Mouse (Mus musculus): ENCODE data around the gene Fyn. TPM values are rescaled to one million over a fixed set of nuclear protein-coding genes. Genes with fewer than 3 reads are reported as not detected.

Fyn gene
- total and polyA plus RNA-seq, 3 experiments = 14.9 to 42.4 (median 19.9) TPM

GRCm38 (mm10) chr10:39597792-39598183 lies 229.1 kb downstream of the Fyn start:
- Histone ChIP-seq H3K4me2 (ENCODE audit: insufficient read depth, low read depth, poor library complexity, severe bottlenecking) (no peak overlapping the region), H3K79me2 (replicated peaks; ENCODE audit: control insufficient read depth, extremely low read depth, insufficient read depth, poor library complexity, severe bottlenecking) (no peaks in the 10 kb centered on the region), H3K36me3 (replicated peaks in 1 of 2; ENCODE audit: control insufficient read depth in 1 of 2, insufficient read depth in 1 of 2, low read length in 1 of 2) (no peaks in the 10 kb centered on the region), H3K27me3 (replicated peaks) (no peaks in the 10 kb centered on the region), H3K9me3 (replicated peaks; ENCODE audit: low read length) (peaks cover 15% of the 10 kb centered on the region), H3K9ac (ENCODE audit: insufficient read depth, low read depth) (no peak overlapping the region), H3K4me3 (replicated peaks in 1 of 3; ENCODE audit: low read depth in 2 of 3, low read length in 2 of 3, poor library complexity in 1 of 3) (no peak overlapping the region), H3K4me1 (ENCODE audit: control insufficient read depth in 1 of 2, insufficient read depth in 2 of 2) (peaks cover 0 to 18% of the 10 kb centered on the region in 2 experiments; a peak in 2 of 4 replicates), H3K27ac (ENCODE audit: insufficient read depth, low read depth) (no peak overlapping the region)
- dilution Hi-C loops (cut with MboI; ENCODE audit: extremely low pct_ligation_motif_present, extremely low pct_unique_long_range_greater_than_20kb, low sequenced_read_pairs) (no loop called here), in situ Hi-C loops (cut with MboI; ENCODE audit: low pct_ligation_motif_present, low pct_unique_long_range_greater_than_20kb, low sequenced_read_pairs) (no loop called here)
- no peak for DNase-seq (ENCODE audit: extremely low read depth)
- TF ChIP-seq GABPA (IDR thresholded peaks at IDR 0.05; ENCODE audit: insufficient replicate concordance, low read depth, low read length) (no peak), SIN3A (IDR thresholded peaks at IDR 0.05; ENCODE audit: low read length) (no peak), ZNF384 (IDR thresholded peaks at IDR 0.05; ENCODE audit: low read depth, low read length) (no peak), CHD2 (IDR thresholded peaks at IDR 0.05; ENCODE audit: low read length) (no peak), USF1 (IDR thresholded peaks at IDR 0.05; ENCODE audit: low read depth, low read length) (no peak), MAFK (IDR thresholded peaks at IDR 0.05; ENCODE audit: insufficient replicate concordance, low read length) (no peak), POLR2A (IDR thresholded peaks at IDR 0.05; ENCODE audit: low read depth, low read length) (no peak), ZC3H11A (IDR thresholded peaks at IDR 0.05; ENCODE audit: low read depth, low read length) (no peak), TCF12 (IDR thresholded peaks at IDR 0.05; ENCODE audit: low read depth, low read length) (no peak), NRF1 (IDR thresholded peaks at IDR 0.05; ENCODE audit: low read depth, low read length) (no peak), ZKSCAN1 (IDR thresholded peaks at IDR 0.05; ENCODE audit: borderline replicate concordance, low read depth, low read length) (no peak), UBTF (IDR thresholded peaks at IDR 0.05; ENCODE audit: low read depth, low read length) (no peak), TBP (conservative IDR thresholded peaks at IDR 0.05; ENCODE audit: low read depth, low read length) (no peak), USF2 (conservative IDR thresholded peaks at IDR 0.05; ENCODE audit: low read depth, low read length) (no peak), MEF2A (IDR thresholded peaks at IDR 0.05; ENCODE audit: borderline replicate concordance, low read depth, low read length) (no peak), RAD21 (IDR thresholded peaks at IDR 0.05; ENCODE audit: low read depth, low read length) (no peak), CHD1 (IDR thresholded peaks at IDR 0.05; ENCODE audit: low read depth, low read length) (no peak)

DNA sequence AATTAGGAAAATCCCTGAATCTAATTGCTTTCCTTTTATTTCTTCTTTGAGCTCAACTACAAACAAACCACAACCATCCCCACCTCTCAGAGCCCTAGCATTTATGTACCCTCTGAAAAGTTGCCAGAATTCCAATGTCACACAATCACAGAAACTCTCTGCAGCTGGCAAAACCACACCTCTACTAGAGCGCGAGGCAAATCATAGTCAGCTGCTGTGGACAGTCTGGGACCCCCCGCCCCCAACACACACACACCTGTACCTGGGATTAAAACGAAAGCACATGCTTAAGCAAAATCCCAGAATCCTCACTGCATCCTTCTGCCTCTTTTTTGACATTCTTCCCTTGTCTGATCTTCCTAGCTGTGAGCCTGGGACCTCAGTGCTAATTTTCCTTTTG lies 230.9 kb downstream of the Fyn start:
- Histone ChIP-seq H3K4me3 (replicated peaks in 1 of 3; ENCODE audit: low read depth in 2 of 3, low read length in 2 of 3, poor library complexity in 1 of 3) (no peak overlapping the region), H3K4me1 (ENCODE audit: control insufficient read depth in 1 of 2, insufficient read depth in 2 of 2) (peaks cover 0 to 18% of the 10 kb centered on the region in 2 experiments; a peak in 2 of 4 replicates), H3K9ac (ENCODE audit: insufficient read depth, low read depth) (no peak overlapping the region), H3K4me2 (ENCODE audit: insufficient read depth, low read depth, poor library complexity, severe bottlenecking) (no peak overlapping the region), H3K36me3 (replicated peaks in 1 of 2; ENCODE audit: control insufficient read depth in 1 of 2, insufficient read depth in 1 of 2, low read length in 1 of 2) (no peaks in the 10 kb centered on the region), H3K9me3 (replicated peaks; ENCODE audit: low read length) (peaks cover 1% of the 10 kb centered on the region), H3K79me2 (replicated peaks; ENCODE audit: control insufficient read depth, extremely low read depth, insufficient read depth, poor library complexity, severe bottlenecking) (no peaks in the 10 kb centered on the region), H3K27me3 (replicated peaks) (no peaks in the 10 kb centered on the region), H3K27ac (ENCODE audit: insufficient read depth, low read depth) (no peak overlapping the region)
- TF ChIP-seq GABPA (IDR thresholded peaks at IDR 0.05; ENCODE audit: insufficient replicate concordance, low read depth, low read length) (no peak), NELFE (IDR thresholded peaks at IDR 0.05; ENCODE audit: low read depth, low read length) (no peak)
- in situ Hi-C loops (cut with MboI; ENCODE audit: low pct_ligation_motif_present, low pct_unique_long_range_greater_than_20kb, low sequenced_read_pairs) (no loop called here), dilution Hi-C loops (cut with MboI; ENCODE audit: extremely low pct_ligation_motif_present, extremely low pct_unique_long_range_greater_than_20kb, low sequenced_read_pairs) (no loop called here)
- DNase-seq (ENCODE audit: extremely low read depth) = no peak
